Mouse (Mus musculus) thymus, postnatal 0 days (tissue): Measurements from ENCODE around the gene Sdc4. TPM values are rescaled to one million over a fixed set of nuclear protein-coding genes. Genes with fewer than 3 reads are reported as not detected.
A peak's percentile ranks its signal among the peaks of the same experiment; 100 is the strongest.

Source experiments
- DNase-seq: peaks from one replicate; pipeline ENCODE4 v3.0.0-alpha.2; 2015; ENCODE audit warnings: low spot score
- polyA plus RNA-seq: library from polyadenylated mRNA; unstranded; fragments of >200 nt; fragmentation: Nextera tagmentation; extraction: Ambion mirVana; gene quantifications from 2 replicates; pipeline ENCODE4 v1.2.1, GENCODE M21; 2015

Gene Sdc4
- polyA plus RNA-seq: 28.7 and 40.4 TPM in 2 replicates

DNA sequence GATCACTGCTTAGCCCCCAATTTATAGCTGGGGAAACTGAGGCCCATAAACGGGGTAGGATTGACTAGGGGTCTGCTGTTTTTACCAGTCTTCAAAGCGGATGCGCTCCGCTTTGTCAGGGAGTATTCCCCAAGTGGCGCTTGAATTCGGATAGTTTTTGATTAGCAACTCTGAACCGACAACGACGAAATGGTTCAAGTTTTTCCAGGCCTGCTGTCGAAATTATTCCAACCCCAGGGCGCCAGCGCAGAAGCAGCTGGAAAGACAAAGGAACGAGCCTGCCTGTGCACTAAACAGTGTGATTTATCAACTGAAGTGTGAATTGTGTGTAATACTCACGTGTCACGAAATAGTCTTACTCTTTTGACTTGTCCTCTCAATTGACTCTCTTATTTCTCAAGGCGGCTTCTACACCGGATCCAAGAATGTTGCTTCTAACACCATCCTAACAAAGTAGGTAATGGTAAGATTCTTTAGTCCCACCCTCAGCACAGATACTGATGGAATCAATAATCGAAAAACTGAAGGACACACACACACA is at the start of gene Sdc4:
Gene Sdc4 (minus strand): TSS at position 428 of the 541 bp plus-strand sequence.
- no peak for DNase-seq

- DNase-seq: no peak
Measured at GRCm38 (mm10) chr2:164487812-164488211, 44.1 kb upstream of the Sdc4 start.

GRCm38 (mm10) chr2:164487115-164487527 is 43.4 kb upstream of the Sdc4 start:
- no peak for DNase-seq

GRCm38 (mm10) chr2:164486258-164487114 is 42.8 kb upstream of the Sdc4 start:
- no peak for DNase-seq

DNA sequence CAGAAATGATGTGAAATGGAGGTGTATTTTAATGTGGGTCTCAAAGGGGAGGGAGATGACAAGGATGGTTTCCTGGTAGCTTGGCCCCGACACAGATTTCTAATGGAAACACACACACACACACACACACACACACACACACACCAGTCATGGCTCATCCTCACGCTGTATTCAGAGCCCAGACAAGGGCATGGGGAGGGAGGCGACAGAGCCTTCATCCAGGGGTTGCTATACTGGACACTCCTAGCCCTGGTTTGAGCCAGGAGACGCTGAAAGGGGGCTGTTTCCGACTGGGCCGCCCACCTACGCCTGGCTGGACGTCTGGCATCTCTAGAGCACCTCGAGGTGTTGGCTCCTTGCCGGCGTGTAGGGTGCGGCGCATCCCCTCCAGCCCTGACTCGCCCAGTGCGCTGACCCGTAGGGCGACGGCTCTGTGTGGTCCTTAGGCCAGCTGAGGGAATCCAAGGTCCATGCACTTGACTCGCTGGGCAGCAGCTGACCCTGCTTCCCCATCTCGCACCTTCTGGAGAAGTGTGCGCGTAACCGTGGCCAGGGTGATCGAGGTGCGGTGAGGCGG is 42.1 kb upstream of the Sdc4 start, which contains the start of gene Dbndd2:
Gene Dbndd2 (plus strand): TSS at position 426 of the 577 bp plus-strand sequence.
- no peak for DNase-seq

DNA sequence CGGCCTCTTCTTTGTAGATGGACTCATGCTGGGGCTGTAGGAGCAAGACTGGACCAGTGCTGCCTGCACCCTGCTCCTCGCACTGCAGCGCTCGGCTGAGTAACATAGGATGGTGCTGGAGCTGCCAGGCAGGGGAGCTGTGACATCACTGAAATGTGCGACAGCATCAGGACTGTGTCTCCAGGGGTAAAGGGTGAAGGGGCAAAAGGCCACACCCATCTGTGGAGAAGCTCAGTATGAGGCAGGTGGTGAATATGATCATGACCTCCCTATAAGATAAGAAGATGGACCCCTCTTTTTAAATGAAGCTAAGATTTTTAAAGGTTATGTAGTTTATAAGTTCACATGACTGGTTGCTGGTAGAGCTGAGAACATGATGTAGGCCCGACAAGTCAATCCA is 29.9 kb upstream of the Sdc4 start, which contains the start of gene Trp53tg5:
Gene Trp53tg5 (minus strand): TSS at position 101 of the 400 bp plus-strand sequence.
- DNase-seq: no peak

DNA sequence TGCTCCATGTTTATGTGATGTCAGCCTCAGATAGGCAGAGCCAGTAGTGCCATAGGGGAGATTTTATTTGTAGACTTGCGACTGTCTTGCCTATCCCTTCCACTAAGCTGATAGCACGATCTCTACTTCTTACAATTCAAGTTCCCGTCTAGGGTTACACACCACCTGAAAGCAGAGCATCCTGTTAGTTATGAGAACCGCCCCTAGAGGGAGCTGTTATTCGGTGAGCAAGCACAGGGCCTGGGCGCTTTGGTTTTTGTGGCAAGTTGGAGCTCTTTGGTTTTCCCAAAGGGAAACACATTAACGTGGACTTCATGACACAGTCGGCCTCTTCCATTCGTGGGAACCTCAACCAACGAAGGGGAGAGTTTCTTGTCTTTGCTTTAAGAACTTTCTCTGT is 26.6 kb upstream of the Sdc4 start:
- DNase-seq: peak; percentile 70

DNA sequence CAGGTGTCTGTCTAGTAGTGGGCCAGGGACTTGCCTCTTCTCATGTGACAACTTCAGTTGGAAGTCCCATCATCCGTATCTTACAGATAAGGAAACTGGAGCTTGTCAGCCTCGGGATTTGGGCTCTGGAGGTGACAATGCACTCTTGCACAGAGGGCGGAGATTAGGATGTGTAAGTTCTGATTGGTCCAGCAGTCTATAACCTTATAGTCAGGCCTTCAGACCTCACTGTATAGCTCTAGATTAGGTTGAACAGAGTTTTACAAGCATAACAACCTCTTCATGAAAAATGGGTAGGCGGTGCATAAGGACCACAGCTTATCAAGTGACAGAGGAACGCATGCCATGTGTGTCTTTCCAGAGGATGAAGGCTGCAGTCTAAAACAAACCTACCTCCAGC is 23.1 kb upstream of the Sdc4 start:
- DNase-seq: no peak

DNA sequence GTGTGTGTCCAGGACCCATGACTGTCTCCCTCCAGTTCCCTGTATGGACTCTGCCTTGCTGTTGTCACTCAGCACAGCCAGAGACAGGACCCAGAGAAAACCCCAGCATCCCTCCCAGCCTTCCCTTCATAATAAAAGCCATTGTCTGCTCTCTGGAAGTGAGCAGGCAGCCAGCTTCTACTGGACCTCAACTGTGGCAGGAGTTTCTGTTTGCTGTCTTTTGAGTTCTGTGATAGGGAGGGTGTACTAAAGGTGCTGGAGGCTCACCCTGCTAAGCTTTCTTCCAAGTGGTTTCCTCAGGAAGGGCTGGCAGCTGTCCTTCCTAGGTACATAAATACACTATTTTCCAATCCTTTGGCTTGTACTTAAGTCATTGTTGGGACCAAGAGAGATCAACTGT is 21.5 kb upstream of the Sdc4 start:
- no peak for DNase-seq

DNA sequence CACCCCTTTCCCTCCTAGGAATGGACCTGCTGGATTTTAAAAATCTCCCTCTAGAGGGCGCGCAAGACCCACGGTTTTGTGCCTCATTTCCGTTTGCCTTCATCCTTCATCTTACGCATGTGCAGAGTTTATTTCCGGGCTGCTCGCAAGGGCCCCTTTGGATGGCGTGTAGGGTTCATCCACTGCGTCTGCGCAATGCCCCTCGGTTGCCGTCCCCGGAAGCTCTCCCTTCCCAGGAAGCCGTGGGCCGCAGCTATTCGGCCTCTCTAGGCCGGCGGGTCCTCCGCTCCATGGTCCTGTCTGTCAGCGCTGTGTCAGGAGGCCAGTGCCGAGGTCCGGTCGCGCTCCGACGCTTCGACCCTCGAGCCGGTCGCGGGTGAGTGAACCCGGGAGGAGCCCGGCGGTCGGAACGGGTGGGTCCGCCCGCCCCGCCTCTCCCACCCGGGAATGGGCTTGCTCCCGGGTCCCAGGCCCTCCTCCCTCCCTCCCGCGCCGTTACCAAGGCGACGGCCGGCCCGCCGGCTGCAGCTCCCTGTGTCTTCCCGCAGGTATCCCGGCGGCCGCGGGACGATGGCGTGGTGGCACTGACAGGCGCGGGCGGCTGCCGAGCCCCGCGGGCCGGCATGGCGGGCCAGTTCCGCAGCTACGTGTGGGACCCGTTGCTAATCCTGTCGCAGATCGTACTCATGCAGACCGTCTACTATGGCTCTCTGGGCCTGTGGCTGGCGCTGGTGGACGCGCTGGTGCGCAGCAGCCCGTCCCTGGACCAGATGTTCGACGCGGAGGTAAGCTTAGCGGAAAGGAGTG is 17.3 kb upstream of the Sdc4 start, which contains the start of gene Gm20458:
Gene Gm20458 (plus strand): TSS at position 223 of the 807 bp plus-strand sequence.
- DNase-seq: peak; percentile 96

DNA sequence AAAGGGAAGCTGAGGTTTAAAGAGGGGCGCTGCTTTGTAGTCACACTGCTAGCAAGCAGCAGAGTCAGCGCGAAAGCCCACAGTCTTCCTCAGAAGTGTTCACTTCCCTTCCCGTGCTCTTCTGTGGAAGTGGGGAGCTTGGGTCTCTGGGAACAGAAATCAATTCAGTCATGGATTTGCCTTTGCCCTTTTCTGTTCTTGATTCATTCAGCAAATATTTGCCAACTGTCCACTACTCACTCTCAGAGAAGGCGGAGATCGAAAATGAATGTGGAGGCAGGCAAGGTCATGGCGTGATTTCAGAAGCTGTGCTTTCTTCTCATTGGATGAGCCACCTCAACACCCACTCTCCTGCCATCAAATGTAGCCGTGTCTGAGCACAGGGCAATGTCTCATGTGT is 14.8 kb upstream of the Sdc4 start:
- DNase-seq: no peak

DNA sequence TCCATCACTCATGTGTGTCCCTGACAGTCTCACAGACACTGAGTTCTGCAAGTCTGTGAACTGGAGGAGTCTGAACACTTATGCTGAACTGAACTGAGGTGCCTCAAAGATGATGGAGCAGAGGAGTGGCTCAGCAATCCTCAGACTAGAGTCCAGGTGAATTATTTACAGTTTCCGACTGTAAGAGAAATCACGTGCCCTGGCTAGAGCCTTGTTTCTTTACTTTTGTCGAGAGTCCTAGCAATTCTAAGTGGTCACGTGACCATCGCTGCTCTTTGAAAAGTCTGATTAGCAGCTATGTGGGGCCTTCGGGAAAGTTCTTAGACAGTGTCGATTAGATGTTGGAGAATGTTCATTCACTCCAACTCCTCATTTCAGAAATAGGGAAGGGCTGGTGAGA is 14.3 kb upstream of the Sdc4 start:
- no peak for DNase-seq

DNA sequence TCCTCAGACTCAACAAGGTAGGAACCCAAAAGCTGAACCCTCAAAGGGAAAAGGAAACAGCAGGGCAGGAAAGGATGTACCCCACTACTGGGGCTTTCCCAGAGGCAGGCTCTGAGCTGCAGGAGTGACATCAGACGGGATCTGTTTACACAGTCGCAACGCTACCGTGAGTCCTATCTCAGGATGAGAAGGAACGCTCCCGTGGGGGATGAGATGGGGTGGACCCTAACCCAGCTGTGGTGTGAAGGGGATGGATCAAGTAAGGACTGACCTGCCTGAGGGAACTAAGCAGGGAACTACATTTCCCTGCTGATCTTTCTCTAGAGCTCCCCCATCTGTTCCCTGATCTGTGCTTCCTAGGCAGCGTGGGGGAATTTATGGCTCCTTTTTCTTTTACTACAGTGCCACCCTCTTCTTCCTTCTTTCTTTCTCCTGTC is 13.2 kb upstream of the Sdc4 start, which contains the start of gene Sys1:
Gene Sys1 (plus strand): TSS at position 101 of the 437 bp plus-strand sequence.
- no peak for DNase-seq

DNA sequence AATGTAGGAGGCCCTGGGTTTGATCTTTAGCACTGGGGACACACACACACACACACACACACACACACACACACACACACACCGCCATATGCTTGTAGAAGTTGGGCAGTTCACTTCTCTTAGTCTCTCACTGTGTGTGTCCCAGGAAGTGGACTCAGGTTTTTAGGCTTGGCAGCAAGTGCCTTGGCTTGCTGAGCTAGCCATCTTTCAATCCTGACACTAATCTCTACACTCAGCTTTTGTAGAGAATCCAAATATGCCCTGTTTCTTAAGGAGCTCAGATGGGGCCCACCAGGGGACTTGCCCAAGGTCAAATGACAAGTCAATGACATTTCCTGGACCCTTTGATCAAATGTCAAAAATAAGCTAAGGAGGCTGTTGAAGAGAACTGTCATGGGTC is 12.7 kb upstream of the Sdc4 start:
- no peak for DNase-seq

DNA sequence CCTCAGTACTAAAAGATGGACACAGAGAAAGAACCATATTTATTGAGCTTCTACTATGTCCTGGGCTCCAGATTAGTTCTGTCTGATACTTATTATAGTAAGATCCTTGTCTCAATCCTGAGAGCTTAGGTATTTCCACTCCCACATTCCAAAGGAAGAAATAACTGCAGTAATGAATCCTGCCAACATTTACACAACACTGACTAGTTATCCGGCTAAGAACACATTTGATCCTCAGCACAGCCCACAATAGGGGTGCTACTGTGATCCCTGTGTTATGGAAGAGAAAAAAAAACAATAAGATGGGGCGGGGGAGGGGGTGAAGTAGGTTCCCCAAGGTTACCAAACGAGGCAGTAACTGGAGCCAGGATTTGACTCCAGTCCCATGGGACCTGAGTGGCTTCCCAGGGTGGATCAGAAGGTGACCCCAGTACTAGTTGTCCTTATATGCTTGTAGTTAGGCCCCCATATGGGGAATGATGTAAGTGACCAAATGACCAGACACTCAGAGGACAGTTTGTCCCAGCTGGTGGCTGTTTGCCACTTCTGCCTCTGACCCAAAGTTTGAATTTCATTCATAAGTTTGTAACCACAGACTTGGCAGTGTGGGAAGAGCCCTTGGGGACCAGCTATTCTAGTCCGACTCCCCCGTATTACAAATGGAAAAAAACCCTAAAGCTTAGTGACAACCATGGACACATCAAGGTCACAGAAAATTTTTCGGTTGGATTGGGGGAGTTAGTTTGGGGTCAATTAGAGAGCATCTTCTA is 11.9 kb upstream of the Sdc4 start:
- DNase-seq: no peak

GRCm38 (mm10) chr2:164454846-164455245 is 11.2 kb upstream of the Sdc4 start:
- DNase-seq: no peak

- no peak for DNase-seq
Measured at GRCm38 (mm10) chr2:164453887-164454500, 10.3 kb upstream of the Sdc4 start.

DNA sequence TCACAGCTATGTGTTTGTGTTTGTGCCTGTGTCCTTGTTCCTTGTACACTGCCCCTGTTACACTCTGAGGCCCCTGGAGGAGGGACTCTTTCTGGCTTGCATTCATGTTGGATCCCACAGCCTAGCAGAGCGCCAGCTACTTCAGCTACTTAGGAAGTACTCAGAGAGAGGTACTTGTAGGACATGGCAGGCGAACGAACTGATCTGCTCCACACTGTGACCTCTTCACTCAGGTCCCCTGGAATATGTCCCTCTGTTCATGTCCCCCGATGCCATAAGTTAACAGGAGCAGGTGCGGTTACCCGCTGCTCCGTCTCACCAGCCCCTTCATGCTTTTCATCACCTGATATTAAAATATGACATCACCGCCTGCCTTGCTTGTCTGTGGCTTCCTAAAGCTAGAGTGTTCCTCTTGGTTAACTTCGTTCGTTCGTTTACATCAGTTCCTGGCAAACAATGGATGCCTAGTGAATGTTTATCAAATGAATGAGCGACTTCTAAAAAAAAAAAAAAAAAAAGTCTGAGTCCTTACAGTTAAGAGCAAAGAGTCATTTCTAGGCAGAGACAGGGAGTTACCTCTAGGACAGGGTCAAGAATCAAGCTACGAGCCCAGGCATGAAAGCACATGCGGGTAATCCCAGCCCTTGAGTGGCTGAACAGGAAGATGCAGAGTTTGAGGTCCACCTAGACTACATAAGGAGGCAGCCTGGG is 9.5 kb upstream of the Sdc4 start:
- no peak for DNase-seq

DNA sequence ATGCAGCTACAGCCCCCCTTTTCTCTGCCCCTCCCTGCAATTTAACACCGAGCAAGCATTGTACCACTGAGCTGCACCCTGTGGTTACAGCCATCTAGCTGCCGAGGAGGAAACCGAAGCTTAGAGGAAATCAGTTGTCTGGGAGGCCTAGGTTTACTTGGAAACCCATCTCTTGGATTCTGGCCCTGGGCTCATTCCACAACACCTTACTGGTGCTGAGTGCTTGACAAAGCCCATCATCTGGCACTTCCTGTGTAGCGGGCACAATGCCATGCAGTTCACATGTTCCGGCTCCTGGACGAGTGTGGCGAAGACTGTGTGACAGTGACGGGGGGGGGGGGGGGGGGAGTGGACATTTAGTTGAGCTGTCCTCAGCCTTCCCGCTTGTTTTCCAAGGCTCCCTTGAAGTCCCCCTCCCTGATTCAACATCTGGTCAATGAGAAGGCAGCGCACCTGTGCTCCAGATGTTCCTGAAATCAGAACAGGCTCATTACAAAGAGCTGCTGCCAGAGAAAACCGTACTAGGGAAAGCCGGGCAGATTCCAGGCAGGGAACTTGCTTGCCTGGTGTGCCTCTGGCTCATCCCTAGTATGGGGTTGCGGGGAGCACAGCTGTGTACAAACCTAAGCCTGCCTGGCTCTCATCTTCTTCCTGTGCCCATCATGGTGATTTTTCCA is 8.5 kb upstream of the Sdc4 start:
- DNase-seq: no peak
